Mouse (Mus musculus) midbrain, embryonic 15.5 days (tissue): ENCODE results near the gene Olig3. TPM values are rescaled to one million over a fixed set of nuclear protein-coding genes. Genes with fewer than 3 reads are reported as not detected.

Experiments used
- ATAC-seq: fragments of 200-750 bp; cut with Nextera tagmentation; replicated peaks from 2 replicates; pipeline ENCODE4 v1.8.0; 2017; ENCODE audit warnings: moderate TSS enrichment
- H3K27ac ChIP-seq: fragments of 300-500 bp; sonication (generic); 2 replicates; pipeline ENCODE4 v1.5.1; 2015; ENCODE audit warnings: mild to moderate bottlenecking, inconsistent platforms
- H3K27me3 ChIP-seq: fragments of 300-500 bp; sonication (generic); replicated peaks from 2 replicates; pipeline ENCODE4 v1.6.1; 2015; ENCODE audit warnings: inconsistent platforms
- H3K36me3 ChIP-seq: fragments of 300-500 bp; sonication (generic); replicated peaks from 2 replicates; pipeline ENCODE4 v1.6.1; 2015; ENCODE audit warnings: inconsistent platforms
- H3K4me1 ChIP-seq: fragments of 300-500 bp; sonication (generic); 2 replicates; pipeline ENCODE4 v1.6.1; 2015; ENCODE audit warnings: inconsistent platforms
- H3K4me2 ChIP-seq: fragments of 300-500 bp; sonication (generic); 2 replicates; pipeline ENCODE4 v1.6.1; 2015; ENCODE audit warnings: inconsistent platforms, mild to moderate bottlenecking, moderate library complexity
- H3K4me3 ChIP-seq: fragments of 300-500 bp; sonication (generic); 2 replicates; pipeline ENCODE4 v1.5.1; 2015; ENCODE audit warnings: mild to moderate bottlenecking, inconsistent platforms
- H3K9ac ChIP-seq: fragments of 300-500 bp; sonication (generic); 2 replicates; pipeline ENCODE4 v1.6.1; 2015; ENCODE audit warnings: mild to moderate bottlenecking, inconsistent platforms
- H3K9me3 ChIP-seq: fragments of 300-500 bp; sonication (generic); 2 replicates; pipeline ENCODE4 v1.6.1; 2016; ENCODE audit warnings: inconsistent platforms
- WGBS: fragments of 180-500 bp; shearing (Covaris S2); methylation state at CpG from one replicate; pipeline ENCODE4 v1.1.7; 2015; ENCODE audit warnings: mixed read lengths; 5-methylcytosine and 5-hydroxymethylcytosine counted together
- polyA plus RNA-seq: library from polyadenylated mRNA; unstranded; fragments of >200 nt; fragmentation: Nextera tagmentation; extraction: Ambion mirVana; gene quantifications from 2 replicates; pipeline ENCODE4 v1.2.1, GENCODE M21; 2015

Olig3 gene
- polyA plus RNA-seq, result 1.6 and 2.7 TPM in 2 replicates

DNA sequence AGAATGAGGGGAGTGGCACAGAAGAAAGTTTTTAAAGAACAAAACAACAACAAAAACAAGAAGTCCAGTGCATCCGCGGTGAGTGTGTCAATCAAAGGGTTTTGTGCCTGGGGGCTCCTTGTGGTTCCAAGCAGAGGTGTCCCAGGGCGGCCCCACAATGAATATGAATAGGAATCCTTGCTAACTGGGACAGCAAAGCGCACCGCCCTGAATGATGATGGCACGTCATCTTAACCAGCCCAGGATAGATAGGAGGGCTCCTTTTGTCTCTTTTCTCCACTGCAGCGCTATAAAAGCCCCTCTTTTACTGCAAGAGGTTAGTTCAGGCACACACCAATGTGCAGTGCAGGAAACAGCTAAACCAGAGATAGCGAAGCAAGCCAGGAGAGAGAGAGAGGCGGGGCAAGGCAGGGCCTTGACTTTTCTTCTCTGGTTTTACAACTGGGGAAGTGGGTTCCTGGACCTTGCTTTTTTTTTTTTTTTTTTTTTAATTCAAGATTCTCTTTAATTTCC, at the start of gene Olig3:
Olig3 (plus strand) TSS at position 463 of the 513 bp plus-strand sequence.
- Histone ChIP-seq H3K27ac (no peak within 1 kb of the TSS), H3K4me2 (peak within 1 kb of the TSS; percentile 47), H3K9me3 (no peaks in the 10 kb centered on the region), H3K9ac (0 out of 2 replicates have a peak within 1 kb of the TSS, but pooled peaks have one; percentile 9), H3K4me1 (peaks cover 15% of the 10 kb centered on the region), H3K27me3 (peaks cover 92% of the 10 kb centered on the region), H3K4me3 (peak within 1 kb of the TSS; percentile 25), H3K36me3 (no peaks in the 10 kb centered on the region)
- WGBS, result 1% methylated on average over 9 of the region's 9 CpGs
- no peak for ATAC-seq

DNA sequence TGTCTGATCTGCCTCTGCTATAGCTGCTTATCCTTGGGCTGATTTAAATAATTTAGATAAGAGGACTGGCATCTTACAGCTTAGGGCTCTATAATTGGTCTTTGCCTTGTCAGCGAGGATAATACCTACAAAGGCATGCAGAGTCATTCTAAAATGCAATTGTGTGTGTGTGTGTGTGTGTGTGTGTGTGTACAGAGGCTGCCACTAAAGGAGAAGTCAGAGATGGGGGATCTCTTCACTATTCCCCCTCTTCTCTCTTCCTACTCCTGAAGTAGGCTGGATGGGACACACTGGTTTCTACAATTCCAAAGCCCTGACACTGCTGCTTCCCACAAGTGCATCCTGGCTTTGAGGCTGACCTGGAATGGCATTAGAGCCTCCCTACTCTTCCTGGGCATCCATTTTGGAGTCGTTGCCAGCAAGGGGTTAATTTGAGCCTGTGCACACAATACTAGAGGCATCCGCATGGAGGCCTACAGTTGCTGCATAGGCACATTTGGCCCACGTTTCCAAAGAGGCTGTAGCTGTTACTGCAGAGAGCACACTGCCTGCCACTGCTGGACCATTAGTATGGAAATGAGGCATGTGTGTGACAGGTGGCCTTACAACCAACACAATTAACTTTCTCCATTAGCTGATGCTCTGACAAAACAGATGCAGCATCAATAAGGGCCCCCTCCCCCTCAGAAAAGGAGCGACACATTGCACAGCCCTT, 46.5 kb upstream of the Olig3 start:
- H3K9ac ChIP-seq, result no peak overlapping the region
- H3K27ac ChIP-seq, result peak overlapping the region; percentile 31
- WGBS, result 5% methylated on average over 5 of the region's 5 CpGs
- no peaks in the 10 kb centered on the region for H3K9me3 ChIP-seq
- H3K36me3 ChIP-seq, result no peaks in the 10 kb centered on the region
- H3K4me2 ChIP-seq, result peak overlapping the region; percentile 11; the same call in 1 of the 2 replicates
- H3K27me3 ChIP-seq, result no peaks in the 10 kb centered on the region
- ATAC-seq, result peak; percentile 96
- peaks cover 11% of the 10 kb centered on the region for H3K4me1 ChIP-seq
- H3K4me3 ChIP-seq, result no peak overlapping the region

DNA sequence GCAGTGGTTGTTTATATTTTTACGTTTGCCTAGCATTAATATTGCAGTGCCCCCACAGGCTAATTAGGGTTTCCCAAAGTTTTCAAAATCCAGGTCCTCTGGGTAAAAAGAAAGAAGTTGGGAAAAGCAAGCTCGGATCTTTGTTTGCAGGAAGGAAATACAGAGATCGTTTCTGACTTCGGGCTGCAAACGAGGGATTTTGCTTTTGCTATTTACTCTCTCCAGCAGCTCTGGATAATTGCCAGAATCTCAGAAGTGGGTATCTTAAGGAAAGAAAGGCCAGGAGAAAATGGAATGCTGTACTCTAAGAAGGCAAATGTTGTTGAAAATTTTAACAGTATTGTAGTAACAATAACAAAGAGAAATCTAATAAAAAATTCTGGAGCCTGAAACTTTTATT, 45.9 kb upstream of the Olig3 start:
- no peaks in the 10 kb centered on the region for H3K9me3 ChIP-seq
- H3K9ac ChIP-seq, result no peak overlapping the region
- no peaks in the 10 kb centered on the region for H3K36me3 ChIP-seq
- no peak overlapping the region for H3K4me3 ChIP-seq
- H3K4me1 ChIP-seq, result peaks cover 11% of the 10 kb centered on the region
- H3K27ac ChIP-seq, result peak overlapping the region; percentile 10; the same call in 1 of the 2 replicates
- H3K27me3 ChIP-seq, result no peaks in the 10 kb centered on the region
- WGBS, result 7% methylated on average over 5 of the region's 5 CpGs
- H3K4me2 ChIP-seq, result peak overlapping the region; percentile 11; the same call in 1 of the 2 replicates
- ATAC-seq, result no peak

DNA sequence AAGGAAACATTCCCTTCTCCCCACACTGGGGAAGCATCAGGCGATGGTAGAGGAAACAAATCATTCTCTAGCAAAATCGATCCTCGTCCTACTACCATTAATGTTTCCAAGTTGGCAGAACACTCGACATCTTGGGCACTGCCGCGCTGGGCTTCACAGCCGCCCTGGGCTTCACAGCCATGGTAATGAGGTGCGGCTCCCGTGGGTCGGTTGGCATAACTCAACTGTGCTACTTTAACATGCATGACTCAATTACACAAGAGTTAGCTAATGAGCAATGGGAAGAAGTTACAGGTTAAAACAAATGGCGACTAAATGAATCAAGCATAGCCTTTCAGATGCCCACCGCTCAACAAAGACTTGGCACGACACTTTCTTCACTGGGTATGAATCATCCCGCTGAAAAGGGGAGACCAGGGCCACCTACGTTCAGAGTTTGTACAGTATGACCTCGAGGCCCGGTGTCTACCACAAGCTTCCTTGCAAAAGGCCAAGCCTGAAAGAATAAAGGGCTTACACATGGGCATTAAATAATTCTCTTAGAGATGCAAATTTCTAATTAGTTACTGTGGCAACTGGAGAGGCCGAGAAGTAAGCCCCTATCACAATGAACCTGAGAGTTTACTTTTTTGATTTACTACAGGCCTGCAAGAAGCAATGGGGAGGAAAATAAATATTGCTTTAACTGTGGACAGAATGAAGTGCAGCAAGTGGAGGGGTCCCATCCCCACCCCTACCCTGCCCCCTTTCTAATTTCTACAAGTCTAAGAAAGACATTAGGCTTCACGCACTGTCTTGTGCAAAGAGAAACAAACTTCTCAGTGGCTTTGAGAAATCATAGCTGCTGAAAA, 38.1 kb upstream of the Olig3 start:
- no peak for ATAC-seq
- Histone ChIP-seq H3K9ac (no peak overlapping the region), H3K36me3 (no peaks in the 10 kb centered on the region), H3K27me3 (peaks cover 10% of the 10 kb centered on the region; the same call in 1 of the 2 replicates), H3K4me3 (no peak overlapping the region), H3K9me3 (no peaks in the 10 kb centered on the region), H3K4me1 (peaks cover 4% of the 10 kb centered on the region; the same call in 1 of the 2 replicates), H3K4me2 (no peak overlapping the region), H3K27ac (no peak overlapping the region)
- 46% methylated on average over 19 of the region's 19 CpGs for WGBS

DNA sequence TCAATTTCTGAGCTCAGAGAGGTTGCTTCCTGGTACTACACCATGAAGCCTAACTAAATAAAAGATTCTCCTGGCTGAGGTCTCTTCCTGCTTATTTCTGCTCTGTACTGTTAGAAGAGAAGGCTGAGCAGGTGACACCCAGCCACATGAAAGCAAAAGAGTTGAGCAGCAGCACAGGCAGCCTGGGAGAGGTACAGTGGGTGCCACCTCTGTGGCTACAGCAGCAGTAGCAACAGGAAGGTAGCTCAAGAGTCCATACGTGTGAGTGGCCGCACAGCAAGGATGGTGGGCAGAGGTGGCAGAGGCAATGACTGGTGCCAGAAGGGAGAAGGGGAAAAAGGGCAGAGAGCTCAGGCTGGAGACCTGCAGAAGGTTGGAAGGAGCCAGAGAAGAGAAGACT, 34.6 kb upstream of the Olig3 start:
- WGBS, result 89% methylated on average over 2 of the region's 2 CpGs

DNA sequence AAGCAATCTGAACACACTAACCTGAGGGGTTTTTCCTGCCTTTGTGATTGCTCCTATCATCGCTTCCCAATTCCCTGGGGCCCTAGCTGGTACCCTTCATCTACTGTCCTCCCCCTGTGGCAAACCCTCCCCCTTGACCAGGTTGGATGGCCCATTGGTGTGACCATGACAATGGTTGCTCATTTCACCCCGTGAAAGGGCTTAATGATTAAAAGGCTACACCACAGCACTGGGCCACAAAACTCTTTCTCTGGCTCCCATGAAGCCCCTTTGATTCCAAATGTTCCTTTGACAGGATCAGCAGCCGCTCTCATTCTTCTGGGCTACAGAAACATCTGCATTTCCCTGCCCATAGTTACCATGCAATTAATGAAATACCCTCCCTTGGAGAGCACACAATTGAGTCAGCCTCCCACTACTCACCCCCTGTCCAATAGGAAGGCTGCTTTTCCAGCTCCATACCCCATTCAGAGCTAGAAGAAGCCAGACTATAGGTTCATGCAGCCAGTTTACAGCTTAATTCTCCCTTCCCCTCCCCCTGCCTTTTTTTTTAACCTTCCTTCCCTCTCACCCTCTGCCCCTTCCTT, 27.0 kb upstream of the Olig3 start:
- peaks cover 2% of the 10 kb centered on the region; the same call in 1 of the 2 replicates for H3K27me3 ChIP-seq
- H3K4me1 ChIP-seq, result no peaks in the 10 kb centered on the region
- peak; percentile 67 for ATAC-seq
- H3K4me2 ChIP-seq, result no peak overlapping the region
- H3K27ac ChIP-seq, result no peak overlapping the region
- no peak overlapping the region for H3K4me3 ChIP-seq
- H3K9me3 ChIP-seq, result no peaks in the 10 kb centered on the region
- no peaks in the 10 kb centered on the region for H3K36me3 ChIP-seq
- 16% methylated on average over 3 of the region's 3 CpGs for WGBS
- no peak overlapping the region for H3K9ac ChIP-seq

More for the DNA sequence above, 34.6 kb upstream of the Olig3 start:
- Histone ChIP-seq H3K27me3 (peaks cover 10% of the 10 kb centered on the region; the same call in 1 of the 2 replicates), H3K9ac (no peak overlapping the region), H3K4me3 (no peak overlapping the region), H3K36me3 (no peaks in the 10 kb centered on the region), H3K9me3 (no peaks in the 10 kb centered on the region), H3K4me1 (peaks cover 4% of the 10 kb centered on the region; the same call in 1 of the 2 replicates), H3K27ac (no peak overlapping the region), H3K4me2 (no peak overlapping the region)
- no peak for ATAC-seq

DNA sequence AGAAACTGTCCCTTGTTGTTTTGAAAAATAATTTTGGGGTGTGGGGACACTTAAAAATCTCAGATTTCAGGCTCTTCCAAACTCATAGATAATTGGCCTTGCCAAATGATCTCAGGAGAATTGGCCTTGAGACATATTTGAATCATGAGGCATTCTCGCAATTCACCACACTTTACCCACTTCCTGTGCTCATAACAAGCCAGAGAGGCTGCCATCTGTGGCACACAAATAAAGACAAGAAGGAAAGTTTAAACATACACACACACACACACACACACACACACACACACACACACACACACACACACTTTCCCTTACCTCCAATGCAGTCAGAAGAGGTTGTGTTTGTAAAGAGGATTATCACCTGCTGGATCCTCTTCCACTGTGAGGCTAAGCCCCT, 22.9 kb upstream of the Olig3 start:
- Histone ChIP-seq H3K4me2 (no peak overlapping the region), H3K9ac (no peak overlapping the region), H3K9me3 (no peaks in the 10 kb centered on the region), H3K4me1 (no peaks in the 10 kb centered on the region), H3K4me3 (no peak overlapping the region), H3K27me3 (peaks cover 6% of the 10 kb centered on the region; the same call in 1 of the 2 replicates), H3K36me3 (no peaks in the 10 kb centered on the region), H3K27ac (no peak overlapping the region)
- no peak for ATAC-seq
- WGBS, result 88% methylated on average over 1 of the region's 1 CpGs

DNA sequence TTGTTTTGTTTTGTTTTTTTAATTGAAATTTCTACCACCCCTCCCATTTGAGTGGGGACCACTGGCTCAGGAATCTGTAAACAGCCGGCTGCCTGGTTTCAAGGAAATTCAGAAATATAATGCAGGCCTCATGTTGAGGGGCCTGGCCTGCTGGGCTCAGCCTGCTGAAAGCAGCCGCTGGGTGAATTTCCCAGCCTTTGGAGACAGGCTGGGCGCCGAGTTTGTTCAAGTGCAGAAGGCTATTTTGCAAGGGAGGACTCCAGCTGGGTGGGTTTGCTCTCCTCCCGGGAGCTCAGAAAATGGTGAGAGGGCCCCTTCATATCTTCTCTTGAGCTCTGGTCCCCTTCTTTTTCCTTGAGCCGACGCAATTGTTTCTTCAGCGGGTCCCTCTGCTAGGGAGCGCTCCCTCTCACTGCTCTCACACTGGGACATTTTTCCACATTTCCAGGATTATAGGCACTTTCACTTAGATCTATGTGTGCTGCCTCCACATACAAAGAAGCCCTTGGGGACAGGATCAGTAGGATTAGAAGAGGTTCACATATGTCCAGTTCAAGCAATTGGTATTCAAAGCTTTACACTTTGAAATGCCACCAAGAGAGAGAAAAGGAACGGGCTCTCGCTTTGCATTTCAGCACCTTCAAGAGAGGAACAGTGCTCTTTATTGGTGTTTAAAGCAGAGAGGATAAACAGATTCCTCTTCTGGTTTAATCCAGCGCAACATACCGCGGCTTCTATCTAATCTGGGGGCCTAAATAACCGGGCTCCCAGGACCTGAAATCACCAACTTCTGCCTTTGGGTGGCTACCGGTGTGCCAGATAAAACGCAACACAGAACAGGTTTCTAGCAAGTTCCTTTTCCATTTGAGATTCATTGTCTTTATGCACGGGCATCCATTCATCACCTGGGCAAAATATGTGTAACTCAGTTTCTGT, 17.4 kb upstream of the Olig3 start:
- WGBS, result 7% methylated on average over 18 of the region's 18 CpGs
- H3K9ac ChIP-seq, result no peak overlapping the region
- H3K4me2 ChIP-seq, result 0 out of 2 replicates have a peak overlapping the region, but pooled peaks have one; percentile 6
- peak; percentile 69; the same call in 1 of the 2 replicates for ATAC-seq
- H3K9me3 ChIP-seq, result no peaks in the 10 kb centered on the region
- H3K27ac ChIP-seq, result no peak overlapping the region
- H3K4me1 ChIP-seq, result peaks cover 10% of the 10 kb centered on the region
- no peak overlapping the region for H3K4me3 ChIP-seq
- H3K36me3 ChIP-seq, result no peaks in the 10 kb centered on the region
- peaks cover 28% of the 10 kb centered on the region for H3K27me3 ChIP-seq

DNA sequence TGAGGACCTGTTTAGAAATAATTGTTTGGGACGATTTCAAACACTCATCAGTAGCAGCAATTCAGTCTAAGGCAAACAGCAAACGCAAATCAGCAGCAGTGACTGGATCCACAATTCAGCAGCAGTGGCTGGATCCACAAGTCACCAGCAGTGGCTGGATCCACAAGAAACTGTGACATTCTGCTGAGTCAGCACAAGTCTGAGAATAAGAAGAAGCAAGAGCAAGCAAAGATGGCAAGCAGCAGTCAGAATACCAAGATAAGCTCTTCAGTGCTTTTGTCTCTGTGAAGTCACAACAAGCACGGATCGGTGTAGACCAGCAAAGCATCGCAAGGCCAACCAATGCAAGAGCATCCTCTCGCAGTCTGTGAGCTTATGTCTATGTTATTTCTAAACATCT, 12.3 kb upstream of the Olig3 start:
- no peak overlapping the region for H3K27ac ChIP-seq
- H3K9ac ChIP-seq, result no peak overlapping the region
- H3K27me3 ChIP-seq, result peaks cover 61% of the 10 kb centered on the region
- no peak overlapping the region for H3K4me3 ChIP-seq
- 90% methylated on average over 6 of the region's 6 CpGs for WGBS
- no peak for ATAC-seq
- no peaks in the 10 kb centered on the region for H3K9me3 ChIP-seq
- H3K4me1 ChIP-seq, result peaks cover 5% of the 10 kb centered on the region
- no peaks in the 10 kb centered on the region for H3K36me3 ChIP-seq
- H3K4me2 ChIP-seq, result no peak overlapping the region

DNA sequence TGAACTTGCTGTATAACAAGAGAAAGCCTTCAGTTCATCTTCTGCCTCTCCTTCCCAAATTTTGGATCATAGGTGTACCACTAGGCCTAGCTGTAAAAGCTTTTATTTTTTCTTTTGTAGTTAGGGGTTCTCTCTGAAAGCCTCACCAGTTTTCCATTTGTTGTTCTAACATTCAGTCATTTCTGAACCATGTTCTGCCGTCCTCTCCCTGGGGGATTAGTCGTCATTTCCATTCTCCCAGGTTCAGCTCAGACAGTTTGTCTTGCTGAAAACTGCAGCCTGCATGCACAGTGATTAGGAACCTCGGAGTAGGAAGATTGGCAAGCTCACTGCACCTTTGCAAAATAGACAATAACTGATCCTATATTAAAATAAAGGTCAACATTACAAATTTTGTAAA, 7.0 kb upstream of the Olig3 start:
- Histone ChIP-seq H3K9ac (no peak overlapping the region), H3K4me1 (peaks cover 5% of the 10 kb centered on the region), H3K36me3 (no peaks in the 10 kb centered on the region), H3K9me3 (no peaks in the 10 kb centered on the region), H3K27me3 (peaks cover 70% of the 10 kb centered on the region), H3K27ac (no peak overlapping the region), H3K4me3 (no peak overlapping the region), H3K4me2 (no peak overlapping the region)
- 25% methylated on average over 3 of the region's 3 CpGs for WGBS
- ATAC-seq, result no peak
